Mouse (Mus musculus) 3T3-L1 (cell line): Measurements from ENCODE around the gene Itih2.

Experiments
- DNase-seq: peaks from one replicate; pipeline ENCODE4 v3.0.0-alpha.2; 2015; ENCODE audit warnings: low read depth, low spot score

Itih2 gene

DNA sequence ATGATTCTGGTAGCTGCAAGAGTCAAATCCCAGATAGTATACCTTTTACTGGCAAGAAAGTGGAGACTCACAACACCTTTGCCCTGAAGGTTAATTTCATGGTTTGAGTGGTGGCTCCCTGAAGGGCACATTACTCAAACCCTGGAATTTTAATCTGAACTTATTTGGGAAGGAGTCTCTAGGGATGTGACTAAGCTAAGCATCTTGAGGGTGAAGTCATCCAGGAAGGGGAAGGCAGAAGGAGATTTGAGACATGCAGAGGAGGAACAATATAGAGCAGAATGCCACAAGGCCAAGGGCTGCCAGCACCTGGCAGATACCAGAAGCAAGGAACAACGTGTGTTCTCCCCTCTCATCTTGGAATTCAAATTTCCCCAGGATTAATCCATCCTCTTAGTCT lies 12.4 kb downstream of the Itih2 start:
- peak; percentile 79 for DNase-seq

- DNase-seq, result no peak
Observed at GRCm38 (mm10) chr2:10108535-10109189, 22.5 kb downstream of the Itih2 start.

DNA sequence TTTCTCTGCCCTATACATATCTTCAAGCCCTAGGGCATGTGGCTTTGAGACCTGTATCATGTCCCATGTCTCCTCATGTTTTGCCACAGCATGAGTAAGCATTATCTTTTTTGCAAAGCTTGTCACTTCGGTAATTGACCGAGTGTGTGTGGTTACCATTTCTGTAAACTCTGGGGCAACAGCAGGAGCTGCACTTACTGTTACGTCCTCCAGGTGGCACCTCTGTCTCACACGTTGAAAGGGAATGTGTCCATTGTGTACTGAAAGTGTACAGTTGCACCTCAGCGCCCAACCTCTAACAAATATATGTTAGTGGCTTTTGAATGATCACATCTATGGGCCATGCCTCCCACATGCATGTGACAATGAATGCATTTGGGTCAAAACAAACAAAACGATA lies 30.0 kb downstream of the Itih2 start:
- DNase-seq, result peak; percentile 69

GRCm38 (mm10) chr2:10100471-10100870 lies 30.7 kb downstream of the Itih2 start:
- no peak for DNase-seq

DNA sequence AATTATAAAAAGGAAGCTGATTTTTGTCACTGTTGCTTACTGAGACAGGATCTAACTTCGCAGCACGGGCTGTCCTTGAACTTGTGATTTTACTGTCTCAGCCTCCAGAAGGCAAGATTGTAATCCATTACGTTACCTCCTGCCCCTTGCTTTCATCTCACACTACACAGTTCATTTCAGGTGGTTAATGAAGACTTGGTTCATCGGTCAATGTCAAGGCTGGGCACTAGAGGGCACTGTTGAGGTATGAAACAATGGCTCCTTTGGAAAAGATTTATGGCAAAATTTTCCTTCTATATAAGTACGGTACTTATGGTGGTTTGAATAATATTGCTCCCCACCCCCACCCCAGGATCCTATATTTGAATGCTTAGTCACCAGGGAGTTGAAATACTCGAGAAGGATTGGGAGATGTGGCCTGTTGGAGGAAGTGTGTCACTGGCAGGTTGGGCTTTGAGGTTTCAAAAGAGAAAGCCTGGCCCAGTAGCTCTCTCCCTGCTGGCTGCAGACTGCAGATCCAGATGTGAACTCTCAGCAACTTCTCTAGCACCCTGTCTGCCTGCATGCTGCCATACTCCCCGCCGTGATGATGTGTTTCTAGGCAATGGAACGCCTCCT lies 32.5 kb downstream of the Itih2 start:
- DNase-seq, result peak; percentile 76

GRCm38 (mm10) chr2:10094327-10095100 lies 36.7 kb downstream of the Itih2 start:
- no peak for DNase-seq

GRCm38 (mm10) chr2:10087256-10087850 lies 43.8 kb downstream of the Itih2 start:
- peak; percentile 47 for DNase-seq

- no peak for DNase-seq
Observed at GRCm38 (mm10) chr2:10082737-10083136, 48.5 kb downstream of the Itih2 start.

GRCm38 (mm10) chr2:10081453-10082080 lies 49.6 kb downstream of the Itih2 start:
- DNase-seq, result no peak

DNA sequence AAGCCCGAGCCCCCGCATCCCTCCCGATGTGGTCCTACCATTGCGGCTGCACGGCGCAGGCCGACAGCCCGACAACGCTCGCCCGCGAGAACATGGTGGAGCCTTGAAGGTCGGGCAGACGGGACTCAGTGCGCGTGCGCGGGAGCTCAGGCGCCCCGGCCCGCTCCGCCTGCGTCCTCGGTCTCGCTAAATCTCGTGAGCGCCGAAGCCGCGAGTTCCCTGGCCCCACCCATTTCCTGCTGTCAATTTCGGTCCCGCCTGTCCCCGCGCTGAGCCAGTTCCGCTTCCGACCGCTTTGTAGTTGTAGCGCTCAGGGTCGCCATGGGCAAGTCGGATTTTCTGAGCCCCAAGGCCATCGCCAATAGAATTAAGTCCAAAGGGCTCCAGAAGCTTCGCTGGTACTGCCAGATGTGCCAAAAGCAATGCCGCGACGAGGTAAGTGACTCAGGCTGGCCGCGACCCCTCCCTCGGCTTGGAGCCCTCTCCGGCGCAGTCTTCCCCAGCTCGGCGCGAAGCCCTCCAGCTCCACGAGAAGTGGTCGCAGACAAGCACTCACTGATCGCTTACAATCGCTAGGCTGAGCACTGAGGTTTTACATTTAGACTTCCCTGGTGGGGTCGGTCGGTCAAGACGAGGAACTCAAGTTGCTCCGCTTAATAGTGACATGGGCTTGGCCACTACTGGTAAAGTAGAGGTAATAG lies 50.7 kb downstream of the Itih2 start, which contains the start of the genes Atp5c1 and Kin:
Atp5c1 (minus strand) TSS at position 201 of the 701 bp plus-strand sequence.
Kin (plus strand) TSS at position 284 of the 701 bp plus-strand sequence.
- DNase-seq, result peak; percentile 96

DNA sequence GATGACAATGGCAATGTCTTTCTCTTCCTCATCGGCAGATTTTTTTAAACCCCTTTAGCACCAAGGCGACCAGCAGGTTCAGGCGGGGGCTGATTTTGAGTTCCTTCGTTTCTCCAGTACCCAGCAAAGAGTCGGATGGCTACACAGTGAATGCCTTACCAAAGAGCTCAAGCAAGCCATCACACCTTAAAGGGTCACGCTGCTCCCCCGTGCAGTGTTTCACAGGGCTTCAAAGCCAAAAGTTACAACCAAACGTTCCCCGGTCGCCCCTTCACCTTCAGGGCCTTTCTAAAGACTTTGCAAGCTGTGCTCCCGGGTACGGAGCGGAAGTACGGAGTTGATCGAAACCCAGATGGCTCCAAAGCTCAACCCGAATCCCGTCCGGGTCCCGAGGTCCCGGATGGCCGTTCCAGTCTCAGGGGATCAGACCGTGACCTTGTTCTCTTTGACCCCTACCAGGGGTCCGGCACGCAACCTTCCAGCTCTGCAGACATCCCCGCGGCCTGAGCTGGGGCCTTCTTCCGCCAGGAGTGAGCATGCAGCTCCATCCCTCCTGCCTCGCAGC lies 51.4 kb downstream of the Itih2 start:
- peak; percentile 17 for DNase-seq

- peak; percentile 87 for DNase-seq
Observed at GRCm38 (mm10) chr2:10076675-10077074, 54.5 kb downstream of the Itih2 start.

GRCm38 (mm10) chr2:10074470-10074869 lies 56.7 kb downstream of the Itih2 start:
- DNase-seq, result no peak

GRCm38 (mm10) chr2:10071751-10072150 lies 59.4 kb downstream of the Itih2 start:
- DNase-seq, result no peak

DNA sequence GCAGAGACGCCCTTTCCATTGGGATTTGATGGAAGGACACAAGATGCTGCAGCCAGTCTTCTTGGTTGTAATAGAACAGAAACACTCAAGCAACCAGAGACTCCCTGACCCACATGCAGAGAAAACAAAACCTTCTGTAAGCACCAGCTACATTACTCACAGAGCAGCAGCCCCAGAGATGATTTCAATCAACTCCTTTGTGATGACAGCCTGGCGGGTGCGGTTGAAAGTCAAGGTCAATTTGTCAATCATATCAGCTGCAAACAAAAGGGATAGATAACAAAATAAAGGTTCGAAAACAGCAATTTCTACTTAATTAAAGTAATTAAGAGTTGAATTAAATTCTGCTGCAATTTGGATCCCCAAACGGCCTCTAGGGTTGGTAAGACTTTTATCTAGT lies 72.4 kb downstream of the Itih2 start:
- DNase-seq, result no peak

- DNase-seq, result no peak
Observed at GRCm38 (mm10) chr2:10051996-10052395, 79.2 kb downstream of the Itih2 start.

GRCm38 (mm10) chr2:10050878-10051277 lies 80.3 kb downstream of the Itih2 start:
- no peak for DNase-seq

- no peak for DNase-seq
Observed at GRCm38 (mm10) chr2:10049456-10049855, 81.7 kb downstream of the Itih2 start.

- peak; percentile 94 for DNase-seq
Observed at GRCm38 (mm10) chr2:10048461-10048860, 82.7 kb downstream of the Itih2 start, which contains the start of gene Taf3. Taf3 (minus strand) TSS chr2:10048596.

DNA sequence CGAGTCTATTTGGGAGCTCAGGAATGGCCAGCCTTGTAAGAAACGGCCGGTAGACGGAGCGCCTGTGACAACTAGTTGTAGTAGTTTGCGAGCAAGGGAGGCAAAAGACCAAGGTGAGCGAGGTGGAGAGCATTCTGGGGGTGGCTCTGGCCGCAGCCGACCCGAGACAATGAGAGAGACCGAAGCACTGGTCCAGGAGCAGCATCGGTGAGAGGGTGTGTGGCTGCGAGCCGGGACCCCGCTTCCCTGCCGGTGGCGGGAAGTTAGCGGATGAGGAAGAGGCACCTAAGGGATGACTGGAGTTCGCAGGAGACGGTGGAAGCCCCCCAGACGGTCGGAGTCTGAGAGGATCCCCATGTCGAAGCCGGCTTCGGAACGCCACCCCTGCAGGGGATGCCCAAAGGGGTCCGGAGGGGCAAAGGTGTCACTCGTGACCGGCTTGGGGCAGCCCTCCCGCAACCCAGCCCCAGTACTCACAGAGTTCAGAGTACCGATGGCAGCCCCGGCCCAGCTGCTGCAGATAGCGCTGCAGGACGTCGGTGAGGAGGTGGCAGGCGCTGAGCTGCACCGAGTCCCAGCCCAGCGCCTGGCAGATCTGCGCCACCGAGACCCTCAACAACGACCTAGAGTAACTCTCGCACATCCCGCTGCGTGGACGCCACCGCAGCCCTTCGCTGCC lies 83.3 kb downstream of the Itih2 start:
- peak; percentile 63 for DNase-seq
